Mouse (Mus musculus): ENCODE measurements around the gene Spred1. TPM values are rescaled to one million over a fixed set of nuclear protein-coding genes. Genes with fewer than 3 reads are reported as not detected.

The Spred1 gene
- polyA plus RNA-seq, 1 experiment from 2014 or later, result 22.2 TPM

DNA sequence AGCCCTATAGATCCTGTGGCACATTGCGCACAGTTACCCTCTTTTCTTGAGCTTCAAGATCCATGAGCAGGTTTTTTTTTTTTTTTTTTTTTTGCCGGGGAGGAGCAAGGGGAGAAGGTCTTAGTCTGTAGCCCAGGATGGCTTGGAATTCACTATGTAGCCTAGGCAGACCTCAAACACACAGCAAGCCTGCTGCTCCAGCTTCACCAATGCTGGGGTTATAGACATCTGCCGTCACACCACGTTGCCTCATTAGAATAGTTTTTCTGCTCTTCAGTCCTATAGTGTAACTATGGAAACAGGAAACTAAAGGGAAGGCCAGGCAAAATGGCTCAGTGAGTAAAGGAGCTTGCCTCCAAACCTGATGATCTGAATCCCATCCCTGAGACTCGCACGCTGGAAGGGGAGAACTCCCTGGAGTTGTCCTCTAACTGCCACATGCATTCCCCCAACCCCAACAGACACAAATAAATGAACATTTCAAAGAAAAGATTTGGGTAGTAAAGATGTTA lies 10.8 kb upstream of the Spred1 start:
- Histone ChIP-seq H3K4me2 (ENCODE audit: low read depth, severe bottlenecking) (no peak overlapping the region), H3K9ac (ENCODE audit: low read length) (no peak overlapping the region), H3K4me1 (ENCODE audit: control insufficient read depth, insufficient read depth, low read length) (peaks cover 3% of the 10 kb centered on the region; the same call in 1 of the 2 replicates), H3K4me3 (ENCODE audit: low read depth, low read length) (no peak overlapping the region), H3K36me3 (ENCODE audit: control insufficient read depth, insufficient read depth, low read length) (no peaks in the 10 kb centered on the region), H3K27me3 (ENCODE audit: control insufficient read depth, insufficient read depth, low read length) (no peaks in the 10 kb centered on the region), H3K27ac (replicated peaks; ENCODE audit: low read depth, low read length) (no peak overlapping the region), H3K9me3 (ENCODE audit: control insufficient read depth, low read length) (no peaks in the 10 kb centered on the region)
- ATAC-seq (ENCODE audit: insufficient number of reproducible peaks, low FRiP score, low TSS enrichment, low read depth), result no peak
- no peak for DNase-seq (ENCODE audit: low spot score)
- 77% methylated on average over 6 of the region's 6 CpGs for WGBS

DNA sequence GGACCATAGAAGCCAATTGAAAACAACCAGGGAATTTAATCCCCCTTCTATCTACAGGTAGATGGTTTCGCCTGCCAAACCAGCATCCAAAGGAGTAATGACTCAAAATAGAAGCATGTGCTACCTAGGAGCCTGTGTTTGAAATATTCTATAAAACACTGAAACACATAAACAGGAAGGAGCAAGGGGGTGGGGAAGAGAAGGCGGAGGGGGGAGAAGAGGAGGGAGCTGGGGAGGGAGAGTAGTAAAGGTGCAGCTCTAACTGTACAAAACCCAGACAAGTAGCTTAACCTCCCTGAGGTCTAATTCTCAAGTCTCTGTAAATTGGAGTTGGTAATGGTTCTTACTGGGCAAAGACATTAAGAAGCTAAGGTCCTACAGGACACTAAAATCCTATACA lies 7.9 kb upstream of the Spred1 start:
- no peak for DNase-seq (ENCODE audit: low spot score)
- H3K9me3 ChIP-seq (ENCODE audit: control insufficient read depth, low read length), result no peaks in the 10 kb centered on the region
- WGBS, result 92% methylated on average over 2 of the region's 2 CpGs
- H3K36me3 ChIP-seq (ENCODE audit: control insufficient read depth, insufficient read depth, low read length), result no peaks in the 10 kb centered on the region
- no peak overlapping the region for H3K27ac ChIP-seq (replicated peaks; ENCODE audit: low read depth, low read length)
- ATAC-seq (ENCODE audit: insufficient number of reproducible peaks, low FRiP score, low TSS enrichment, low read depth), result no peak
- H3K27me3 ChIP-seq (ENCODE audit: control insufficient read depth, insufficient read depth, low read length), result no peaks in the 10 kb centered on the region
- H3K4me1 ChIP-seq (ENCODE audit: control insufficient read depth, insufficient read depth, low read length), result no peaks in the 10 kb centered on the region
- no peak overlapping the region for H3K9ac ChIP-seq (ENCODE audit: low read length)
- no peak overlapping the region for H3K4me3 ChIP-seq (ENCODE audit: low read depth, low read length)
- no peak overlapping the region for H3K4me2 ChIP-seq (ENCODE audit: low read depth, severe bottlenecking)

- 69% methylated on average over 4 of the region's 4 CpGs for WGBS
- ATAC-seq (ENCODE audit: insufficient number of reproducible peaks, low FRiP score, low TSS enrichment, low read depth) (no peak), DNase-seq (ENCODE audit: low spot score) (no peak)
- Histone ChIP-seq H3K9me3 (ENCODE audit: control insufficient read depth, low read length) (no peaks in the 10 kb centered on the region), H3K4me3 (ENCODE audit: low read depth, low read length) (no peak overlapping the region), H3K27me3 (ENCODE audit: control insufficient read depth, insufficient read depth, low read length) (no peaks in the 10 kb centered on the region), H3K36me3 (ENCODE audit: control insufficient read depth, insufficient read depth, low read length) (no peaks in the 10 kb centered on the region), H3K4me1 (ENCODE audit: control insufficient read depth, insufficient read depth, low read length) (no peaks in the 10 kb centered on the region), H3K27ac (replicated peaks; ENCODE audit: low read depth, low read length) (no peak overlapping the region), H3K9ac (ENCODE audit: low read length) (no peak overlapping the region), H3K4me2 (ENCODE audit: low read depth, severe bottlenecking) (no peak overlapping the region)
These were observed 7.4 kb upstream of the Spred1 start for GRCm38 (mm10) chr2:117113762-117114161.

DNA sequence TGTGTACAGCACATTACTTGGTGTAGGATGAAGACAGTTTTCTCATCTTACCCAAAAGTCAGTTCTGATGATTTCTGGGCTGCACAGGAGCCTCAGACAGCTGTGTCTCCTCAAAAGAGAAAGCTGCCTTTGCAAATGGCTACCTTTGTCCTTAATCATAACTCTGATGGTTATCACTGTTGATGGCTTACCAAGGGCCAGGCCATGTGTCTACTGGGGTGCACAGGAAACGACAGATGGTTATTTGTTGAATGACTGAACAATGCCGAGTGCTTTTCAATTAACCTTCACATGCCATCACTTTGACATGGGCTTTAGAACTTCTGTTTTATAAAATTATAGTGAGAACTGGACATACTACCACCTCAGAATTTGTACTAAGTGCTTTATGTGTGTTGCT lies 2.7 kb upstream of the Spred1 start:
- 64% methylated on average over 2 of the region's 2 CpGs for WGBS
- no peaks in the 10 kb centered on the region for H3K9me3 ChIP-seq (ENCODE audit: control insufficient read depth, low read length)
- no peak overlapping the region for H3K27ac ChIP-seq (replicated peaks; ENCODE audit: low read depth, low read length)
- ATAC-seq (ENCODE audit: insufficient number of reproducible peaks, low FRiP score, low TSS enrichment, low read depth), result no peak
- H3K4me2 ChIP-seq (ENCODE audit: low read depth, severe bottlenecking), result no peak overlapping the region
- H3K36me3 ChIP-seq (ENCODE audit: control insufficient read depth, insufficient read depth, low read length), result no peaks in the 10 kb centered on the region
- H3K4me3 ChIP-seq (ENCODE audit: low read depth, low read length), result no peak overlapping the region
- no peak overlapping the region for H3K9ac ChIP-seq (ENCODE audit: low read length)
- no peak for DNase-seq (ENCODE audit: low spot score)
- H3K4me1 ChIP-seq (ENCODE audit: control insufficient read depth, insufficient read depth, low read length), result 0 out of 2 replicates have a peak, but pooled peaks cover 2% of the 10 kb centered on the region
- H3K27me3 ChIP-seq (ENCODE audit: control insufficient read depth, insufficient read depth, low read length), result no peaks in the 10 kb centered on the region

- Histone ChIP-seq H3K27me3 (ENCODE audit: control insufficient read depth, insufficient read depth, low read length) (no peaks in the 10 kb centered on the region), H3K9me3 (ENCODE audit: control insufficient read depth, low read length) (no peaks in the 10 kb centered on the region), H3K27ac (replicated peaks; ENCODE audit: low read depth, low read length) (peak overlapping the region; percentile 99), H3K4me2 (ENCODE audit: low read depth, severe bottlenecking) (peak overlapping the region; percentile 55), H3K9ac (ENCODE audit: low read length) (peak overlapping the region; percentile 98), H3K4me1 (ENCODE audit: control insufficient read depth, insufficient read depth, low read length) (0 out of 2 replicates have a peak, but pooled peaks cover 9% of the 10 kb centered on the region), H3K4me3 (ENCODE audit: low read depth, low read length) (peak overlapping the region; percentile 76), H3K36me3 (ENCODE audit: control insufficient read depth, insufficient read depth, low read length) (no peaks in the 10 kb centered on the region)
- peak; percentile 33; the same call in 1 of the 2 replicates for ATAC-seq (ENCODE audit: insufficient number of reproducible peaks, low FRiP score, low TSS enrichment, low read depth)
- DNase-seq (ENCODE audit: low spot score), result peak; percentile 78
- 6% methylated on average over 30 of the region's 30 CpGs for WGBS
These were observed 1.6 kb upstream of the Spred1 start for GRCm38 (mm10) chr2:117119291-117120245.

GRCm38 (mm10) chr2:117120246-117121211 lies 645 bp upstream of the Spred1 start:
- peak overlapping the region; percentile 55 for H3K4me2 ChIP-seq (ENCODE audit: low read depth, severe bottlenecking)
- 0 out of 2 replicates have a peak, but pooled peaks cover 9% of the 10 kb centered on the region for H3K4me1 ChIP-seq (ENCODE audit: control insufficient read depth, insufficient read depth, low read length)
- ATAC-seq (ENCODE audit: insufficient number of reproducible peaks, low FRiP score, low TSS enrichment, low read depth), result peak; percentile 87
- H3K27ac ChIP-seq (replicated peaks; ENCODE audit: low read depth, low read length), result peak overlapping the region; percentile 99
- peak; percentile 92 for DNase-seq (ENCODE audit: low spot score)
- H3K9me3 ChIP-seq (ENCODE audit: control insufficient read depth, low read length), result no peaks in the 10 kb centered on the region
- peak overlapping the region; percentile 98 for H3K9ac ChIP-seq (ENCODE audit: low read length)
- no peaks in the 10 kb centered on the region for H3K36me3 ChIP-seq (ENCODE audit: control insufficient read depth, insufficient read depth, low read length)
- under 1% methylated on average over 81 of the region's 101 CpGs for WGBS
- peak overlapping the region; percentile 76 for H3K4me3 ChIP-seq (ENCODE audit: low read depth, low read length)
- H3K27me3 ChIP-seq (ENCODE audit: control insufficient read depth, insufficient read depth, low read length), result no peaks in the 10 kb centered on the region

- Histone ChIP-seq H3K27ac (replicated peaks; ENCODE audit: low read depth, low read length) (peak overlapping the region; percentile 99; the same call in 1 of the 2 replicates), H3K36me3 (ENCODE audit: control insufficient read depth, insufficient read depth, low read length) (no peaks in the 10 kb centered on the region), H3K9me3 (ENCODE audit: control insufficient read depth, low read length) (no peaks in the 10 kb centered on the region), H3K27me3 (ENCODE audit: control insufficient read depth, insufficient read depth, low read length) (no peaks in the 10 kb centered on the region), H3K9ac (ENCODE audit: low read length) (peak overlapping the region; percentile 98), H3K4me3 (ENCODE audit: low read depth, low read length) (peak overlapping the region; percentile 76), H3K4me1 (ENCODE audit: control insufficient read depth, insufficient read depth, low read length) (0 out of 2 replicates have a peak, but pooled peaks cover 9% of the 10 kb centered on the region), H3K4me2 (ENCODE audit: low read depth, severe bottlenecking) (peak overlapping the region; percentile 55)
- DNase-seq (ENCODE audit: low spot score) (no peak), ATAC-seq (ENCODE audit: insufficient number of reproducible peaks, low FRiP score, low TSS enrichment, low read depth) (no peak)
- WGBS, result under 1% methylated on average over 19 of the region's 19 CpGs
These were observed 921 bp downstream of the Spred1 start for GRCm38 (mm10) chr2:117121984-117122605.

All from limb, embryonic 11.5 days (tissue).